Mouse (Mus musculus): ENCODE measurements around the gene Rfxap. TPM values are rescaled to one million over a fixed set of nuclear protein-coding genes. Genes with fewer than 3 reads are reported as not detected.

Rfxap gene
- polyA plus RNA-seq (2015; fragmentation: Nextera tagmentation; extraction: Ambion mirVana) = 35.7 and 42.9 TPM in 2 replicates

DNA sequence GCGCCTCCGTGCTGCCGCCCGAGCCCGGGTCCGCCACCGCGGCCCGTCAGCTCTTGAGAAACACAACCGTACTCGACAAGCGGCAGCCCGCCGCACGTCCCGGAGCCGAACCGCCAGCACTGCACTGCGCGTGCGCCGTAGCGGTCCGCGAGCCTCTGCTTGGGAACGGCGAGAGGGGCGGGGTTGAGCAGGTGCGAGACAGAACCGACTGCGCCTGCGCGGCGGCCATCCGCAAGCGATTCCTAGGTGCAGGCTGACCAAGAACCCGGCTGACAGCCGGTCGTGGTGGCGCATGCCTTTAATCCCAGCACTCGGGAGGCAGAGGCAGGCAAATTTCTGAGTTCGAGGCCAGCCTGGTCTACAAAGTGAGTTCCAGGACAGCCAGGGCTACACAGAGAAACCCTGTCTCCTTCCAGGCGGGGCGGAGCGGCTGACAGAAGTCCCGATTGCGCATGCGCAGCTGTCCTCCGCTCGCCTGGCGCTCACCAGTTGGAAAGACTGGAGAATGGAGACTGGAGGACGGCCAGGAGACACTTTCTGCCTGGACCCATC lies at the start of gene Rfxap:
Gene Rfxap (minus strand): TSS at position 126 of the 552 bp plus-strand sequence.
- Histone ChIP-seq H3K4me3 (replicated peaks) (peak within 1 kb of the TSS; percentile 71), H3K4me1 (peaks cover 11% of the 10 kb centered on the region), H3K9ac (peak within 1 kb of the TSS; percentile 82), H3K36me3 (0 out of 2 replicates have a peak, but pooled peaks cover 3% of the 10 kb centered on the region), H3K9me3 (no peaks in the 10 kb centered on the region), H3K27me3 (replicated peaks) (no peaks in the 10 kb centered on the region), H3K27ac (peak within 1 kb of the TSS; percentile 91), H3K4me2 (peak within 1 kb of the TSS; percentile 77)
- WGBS = under 1% methylated on average over 52 of the region's 52 CpGs
- peak; percentile 94 for ATAC-seq (ENCODE audit: insufficient read depth, low FRiP score, low read depth)

DNA sequence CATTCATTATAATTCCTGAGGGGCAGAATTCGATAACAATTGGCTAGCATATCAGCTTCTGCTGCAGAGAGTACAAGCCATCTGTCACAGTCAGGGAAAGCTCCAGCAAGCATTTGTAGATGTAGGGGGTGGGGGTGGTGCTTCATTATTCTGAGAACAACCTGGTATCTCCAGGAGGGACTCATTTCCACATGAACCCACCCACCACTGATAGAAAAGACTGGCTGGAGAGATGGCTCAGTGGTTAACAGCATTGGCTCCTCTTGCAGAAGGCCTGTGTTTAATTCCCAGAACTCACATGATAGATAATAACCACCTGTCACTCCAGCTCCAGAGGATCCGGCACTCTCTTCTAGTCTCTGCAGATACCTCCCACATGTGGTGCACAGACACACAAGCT lies 27.8 kb upstream of the Rfxap start:
- no peak for ATAC-seq (ENCODE audit: insufficient read depth, low FRiP score, low read depth)
- H3K27me3 ChIP-seq (replicated peaks) = no peaks in the 10 kb centered on the region

DNA sequence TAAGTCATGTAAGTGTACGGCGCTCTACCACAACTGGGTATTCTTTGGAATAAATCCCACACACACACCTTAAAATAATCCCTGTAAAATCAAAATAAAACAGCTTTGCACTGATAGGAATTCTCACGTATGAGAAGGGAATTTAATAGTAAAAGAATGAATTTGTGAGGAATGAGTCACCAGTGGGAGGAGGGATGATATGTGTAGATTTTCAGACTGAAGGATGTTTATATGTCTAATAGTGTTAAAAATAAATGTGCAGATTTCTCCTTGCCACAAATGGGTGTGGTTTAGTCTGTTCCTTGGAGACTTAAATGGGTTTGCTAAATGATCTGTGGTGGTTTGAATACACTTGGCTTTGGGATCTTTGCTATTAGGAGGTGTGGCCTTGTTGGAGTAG lies 24.9 kb upstream of the Rfxap start:
- Histone ChIP-seq H3K9me3 (no peaks in the 10 kb centered on the region), H3K4me2 (no peak overlapping the region), H3K4me3 (replicated peaks) (no peak overlapping the region), H3K4me1 (no peaks in the 10 kb centered on the region), H3K36me3 (no peaks in the 10 kb centered on the region), H3K27ac (no peak overlapping the region), H3K27me3 (replicated peaks) (no peaks in the 10 kb centered on the region), H3K9ac (no peak overlapping the region)
- WGBS = 82% methylated on average over 3 of the region's 3 CpGs
- no peak for ATAC-seq (ENCODE audit: insufficient read depth, low FRiP score, low read depth)

More for the DNA sequence above, 27.8 kb upstream of the Rfxap start:
- Histone ChIP-seq H3K4me3 (replicated peaks) (no peak overlapping the region), H3K27ac (no peak overlapping the region), H3K4me1 (no peaks in the 10 kb centered on the region), H3K4me2 (no peak overlapping the region), H3K36me3 (no peaks in the 10 kb centered on the region), H3K9ac (no peak overlapping the region), H3K9me3 (no peaks in the 10 kb centered on the region)
- 47% methylated on average over 2 of the region's 2 CpGs for WGBS

DNA sequence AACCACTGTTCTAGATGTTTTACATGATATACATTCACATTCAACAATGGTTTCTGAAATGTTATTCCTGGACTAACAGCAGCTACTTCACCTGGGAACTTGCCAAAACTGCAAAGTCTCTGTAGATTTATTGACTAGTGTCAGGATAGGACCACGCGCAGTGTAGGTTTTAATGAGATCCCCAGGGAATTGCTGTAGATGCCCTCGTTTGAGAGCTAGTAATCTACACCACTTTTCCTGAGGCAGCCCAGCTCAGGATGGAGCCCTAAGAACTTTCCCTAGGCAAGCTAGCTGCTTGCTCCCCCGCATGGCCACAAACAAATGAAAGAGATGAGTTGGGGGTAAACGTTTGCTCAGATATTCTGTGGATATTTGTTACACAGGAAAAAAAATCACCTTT lies 14.9 kb upstream of the Rfxap start:
- H3K27me3 ChIP-seq (replicated peaks) = no peaks in the 10 kb centered on the region
- H3K4me2 ChIP-seq = no peak overlapping the region
- H3K4me1 ChIP-seq = no peaks in the 10 kb centered on the region
- 64% methylated on average over 5 of the region's 5 CpGs for WGBS
- H3K9me3 ChIP-seq = no peaks in the 10 kb centered on the region
- no peak overlapping the region for H3K27ac ChIP-seq
- no peak overlapping the region for H3K4me3 ChIP-seq (replicated peaks)
- H3K36me3 ChIP-seq = no peaks in the 10 kb centered on the region
- no peak for ATAC-seq (ENCODE audit: insufficient read depth, low FRiP score, low read depth)
- no peak overlapping the region for H3K9ac ChIP-seq

DNA sequence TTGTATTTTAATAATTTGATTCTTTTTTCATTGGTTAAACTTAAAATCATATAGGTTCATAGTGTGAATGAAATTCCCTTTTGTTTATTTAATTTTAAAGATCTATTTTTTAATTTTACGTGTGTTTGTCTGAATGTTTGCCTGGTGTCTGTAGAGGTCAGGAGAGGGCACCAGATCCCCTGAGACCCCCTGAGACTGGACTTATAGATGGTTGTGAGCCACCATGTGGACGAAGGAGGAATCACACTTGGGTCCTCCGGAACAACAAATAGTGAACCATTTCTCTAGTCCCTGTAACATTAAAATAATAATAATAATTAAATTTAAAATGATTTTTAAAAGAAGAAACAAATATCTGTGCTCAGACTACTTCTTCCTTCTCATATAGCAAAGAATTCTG lies 7.7 kb upstream of the Rfxap start:
- no peaks in the 10 kb centered on the region for H3K36me3 ChIP-seq
- no peak for ATAC-seq (ENCODE audit: insufficient read depth, low FRiP score, low read depth)
- H3K4me2 ChIP-seq = no peak overlapping the region
- 20% methylated on average over 3 of the region's 3 CpGs for WGBS
- no peak overlapping the region for H3K9ac ChIP-seq
- no peak overlapping the region for H3K27ac ChIP-seq
- no peaks in the 10 kb centered on the region for H3K9me3 ChIP-seq
- no peaks in the 10 kb centered on the region for H3K27me3 ChIP-seq (replicated peaks)
- H3K4me3 ChIP-seq (replicated peaks) = no peak overlapping the region
- no peaks in the 10 kb centered on the region for H3K4me1 ChIP-seq

DNA sequence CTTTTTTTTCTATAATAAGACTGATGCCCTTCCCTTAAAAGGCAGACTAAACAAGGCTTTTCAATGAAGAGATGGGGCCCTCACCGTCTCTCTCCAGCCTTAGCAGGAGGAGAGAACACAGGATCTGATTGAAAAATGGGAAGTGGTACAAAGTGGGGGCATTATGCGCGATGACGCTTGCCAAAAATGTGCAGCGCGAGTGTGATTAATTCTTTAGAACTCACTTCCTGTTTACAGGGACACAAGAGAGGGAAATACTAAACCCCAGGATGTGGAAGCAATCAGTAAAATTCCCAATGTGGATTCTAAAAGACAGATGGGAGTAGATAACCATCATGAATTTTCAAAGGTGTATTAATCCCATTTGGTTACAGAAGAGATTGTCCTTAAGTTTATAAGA lies 7.0 kb upstream of the Rfxap start:
- Histone ChIP-seq H3K9me3 (no peaks in the 10 kb centered on the region), H3K4me2 (no peak overlapping the region), H3K27ac (no peak overlapping the region), H3K27me3 (replicated peaks) (no peaks in the 10 kb centered on the region), H3K9ac (no peak overlapping the region), H3K4me3 (replicated peaks) (no peak overlapping the region), H3K36me3 (no peaks in the 10 kb centered on the region), H3K4me1 (no peaks in the 10 kb centered on the region)
- 56% methylated on average over 6 of the region's 6 CpGs for WGBS
- ATAC-seq (ENCODE audit: insufficient read depth, low FRiP score, low read depth) = no peak

DNA sequence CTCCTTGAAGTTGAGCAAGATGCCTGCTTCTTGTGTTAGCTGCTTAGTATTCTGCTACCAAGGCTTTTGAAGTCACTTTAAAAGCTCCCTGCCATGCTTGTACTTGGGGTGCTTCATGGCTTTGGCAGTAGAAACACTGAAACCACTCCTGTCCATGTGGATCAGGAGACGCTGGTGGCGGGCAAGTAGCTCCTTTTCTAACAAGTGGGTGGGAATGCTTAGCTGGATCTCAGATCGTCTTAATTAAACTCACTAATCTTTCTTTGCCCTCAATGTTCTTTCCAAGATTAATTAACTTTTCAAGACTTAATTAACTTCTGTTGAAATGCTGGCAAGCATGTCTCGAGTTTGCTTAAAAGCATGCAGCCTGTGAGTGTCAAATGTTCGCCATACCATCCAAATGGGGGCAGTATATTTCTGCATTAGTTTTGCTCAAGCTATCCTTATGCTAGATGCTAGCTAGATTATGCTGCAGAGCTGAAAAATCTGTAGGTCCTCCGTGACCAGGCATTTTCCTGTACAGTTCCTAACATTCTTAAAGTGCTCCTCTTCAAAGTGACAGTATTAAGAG lies 5.9 kb upstream of the Rfxap start:
- no peaks in the 10 kb centered on the region for H3K4me1 ChIP-seq
- no peaks in the 10 kb centered on the region for H3K9me3 ChIP-seq
- no peak for ATAC-seq (ENCODE audit: insufficient read depth, low FRiP score, low read depth)
- H3K27me3 ChIP-seq (replicated peaks) = no peaks in the 10 kb centered on the region
- H3K4me2 ChIP-seq = no peak overlapping the region
- H3K9ac ChIP-seq = no peak overlapping the region
- H3K36me3 ChIP-seq = no peaks in the 10 kb centered on the region
- no peak overlapping the region for H3K4me3 ChIP-seq (replicated peaks)
- no peak overlapping the region for H3K27ac ChIP-seq
- WGBS = 70% methylated on average over 6 of the region's 6 CpGs

DNA sequence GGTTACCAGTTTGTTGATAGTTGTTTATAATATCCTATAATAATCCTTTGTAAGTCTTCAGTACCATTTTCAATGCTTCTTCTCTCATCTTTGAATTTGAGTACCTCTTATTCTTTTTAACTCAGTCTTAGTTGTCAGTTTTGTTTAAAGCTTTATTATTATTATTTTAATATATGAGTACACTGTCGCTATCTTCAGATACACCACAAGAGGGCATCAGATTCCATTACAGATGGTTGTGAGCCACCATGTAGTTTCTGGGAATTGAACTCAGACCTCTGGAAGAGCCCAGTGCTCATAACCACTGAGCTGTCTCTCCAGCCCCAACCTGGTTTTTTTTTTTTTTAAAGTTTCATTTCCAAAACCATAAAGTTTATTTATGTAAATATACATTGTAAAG lies 4.0 kb upstream of the Rfxap start:
- no peak overlapping the region for H3K4me3 ChIP-seq (replicated peaks)
- H3K27me3 ChIP-seq (replicated peaks) = no peaks in the 10 kb centered on the region
- no peak overlapping the region for H3K9ac ChIP-seq
- 0 out of 2 replicates have a peak, but pooled peaks cover 4% of the 10 kb centered on the region for H3K4me1 ChIP-seq
- H3K27ac ChIP-seq = no peak overlapping the region
- no peak overlapping the region for H3K4me2 ChIP-seq
- H3K9me3 ChIP-seq = no peaks in the 10 kb centered on the region
- 52% methylated on average over 1 of the region's 1 CpGs for WGBS
- H3K36me3 ChIP-seq = no peaks in the 10 kb centered on the region
- no peak for ATAC-seq (ENCODE audit: insufficient read depth, low FRiP score, low read depth)

DNA sequence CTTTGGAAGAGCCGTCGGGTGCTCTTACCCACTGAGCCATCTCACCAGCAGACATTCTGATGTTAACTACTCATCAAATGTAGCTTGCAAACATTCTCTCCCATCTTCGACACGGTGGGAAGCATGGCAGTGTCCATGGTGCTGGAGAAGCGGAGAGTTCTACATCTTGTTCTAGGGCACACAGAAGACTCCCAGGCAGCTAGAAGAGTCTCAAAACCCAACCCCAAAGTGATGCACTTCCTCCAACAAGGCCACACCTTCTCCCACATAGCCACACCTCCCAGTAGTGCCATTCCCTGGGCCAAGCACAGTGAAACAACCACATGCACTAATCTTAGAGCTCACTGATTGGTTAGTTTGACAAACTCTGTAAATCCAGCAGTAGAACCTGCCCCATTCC lies 1.5 kb upstream of the Rfxap start:
- Histone ChIP-seq H3K4me3 (replicated peaks) (no peak overlapping the region), H3K27me3 (replicated peaks) (no peaks in the 10 kb centered on the region), H3K4me2 (no peak overlapping the region), H3K36me3 (no peaks in the 10 kb centered on the region), H3K27ac (no peak overlapping the region), H3K9me3 (no peaks in the 10 kb centered on the region), H3K9ac (no peak overlapping the region), H3K4me1 (peaks cover 11% of the 10 kb centered on the region)
- no peak for ATAC-seq (ENCODE audit: insufficient read depth, low FRiP score, low read depth)
- WGBS = 45% methylated on average over 5 of the region's 5 CpGs

DNA sequence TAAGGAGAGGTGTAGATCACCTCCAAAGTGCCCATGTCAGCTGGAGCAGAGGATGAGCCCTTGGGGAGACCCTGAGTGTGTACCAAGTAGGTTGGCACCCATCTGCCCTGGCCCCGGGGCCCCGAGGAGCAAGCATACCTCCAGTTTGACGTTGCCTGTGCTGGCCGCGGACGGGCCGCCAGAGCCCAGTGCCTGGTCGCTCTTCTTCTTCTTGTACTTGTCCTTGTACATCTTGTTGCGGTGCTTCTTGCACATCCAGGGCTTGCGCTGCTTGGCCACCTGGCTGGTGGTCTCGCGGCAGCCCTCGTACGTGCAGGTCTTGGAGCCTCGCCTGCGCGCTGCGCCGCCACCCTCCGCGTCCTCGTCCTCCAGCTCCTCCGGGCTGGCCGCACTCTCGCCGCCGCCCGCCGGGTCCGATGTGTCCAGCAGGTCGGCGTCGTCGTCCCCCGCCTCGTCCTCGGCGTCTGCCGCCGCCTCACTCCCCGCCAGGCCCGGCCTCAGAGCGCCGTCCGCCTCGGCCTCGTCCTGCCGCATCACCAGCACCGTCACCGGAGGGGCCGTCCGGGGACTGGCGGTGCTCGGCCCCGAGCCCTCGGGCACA lies 430 bp downstream of the Rfxap start:
- WGBS = 0% methylated on average over 56 of the region's 56 CpGs
- H3K9me3 ChIP-seq = no peaks in the 10 kb centered on the region
- peak overlapping the region; percentile 71 for H3K4me3 ChIP-seq (replicated peaks)
- H3K27ac ChIP-seq = peak overlapping the region; percentile 91
- H3K27me3 ChIP-seq (replicated peaks) = no peaks in the 10 kb centered on the region
- H3K9ac ChIP-seq = peak overlapping the region; percentile 82
- ATAC-seq (ENCODE audit: insufficient read depth, low FRiP score, low read depth) = peak; percentile 73
- H3K36me3 ChIP-seq = 0 out of 2 replicates have a peak, but pooled peaks cover 3% of the 10 kb centered on the region
- peak overlapping the region; percentile 77 for H3K4me2 ChIP-seq
- peaks cover 11% of the 10 kb centered on the region for H3K4me1 ChIP-seq

DNA sequence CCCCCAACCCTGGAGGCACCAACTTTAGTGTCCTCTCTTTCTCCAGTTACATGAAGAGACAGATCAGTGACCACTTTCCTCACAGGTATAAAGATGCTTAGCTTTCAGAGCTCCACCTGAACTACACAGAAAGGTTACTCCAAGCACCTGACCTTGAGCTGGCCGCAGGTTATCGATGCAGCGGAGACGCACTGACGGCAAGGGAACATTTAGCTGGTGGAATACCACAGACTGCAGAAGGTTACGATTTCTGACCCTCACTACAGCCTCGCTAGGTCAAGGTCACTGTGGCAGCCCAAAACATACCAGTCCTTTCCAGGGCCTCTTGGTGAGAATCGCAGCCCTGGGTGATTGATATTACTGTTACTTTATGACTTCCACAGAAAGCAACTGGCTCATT lies 3.9 kb downstream of the Rfxap start:
- 90% methylated on average over 8 of the region's 8 CpGs for WGBS
- H3K4me1 ChIP-seq = peaks cover 11% of the 10 kb centered on the region

DNA sequence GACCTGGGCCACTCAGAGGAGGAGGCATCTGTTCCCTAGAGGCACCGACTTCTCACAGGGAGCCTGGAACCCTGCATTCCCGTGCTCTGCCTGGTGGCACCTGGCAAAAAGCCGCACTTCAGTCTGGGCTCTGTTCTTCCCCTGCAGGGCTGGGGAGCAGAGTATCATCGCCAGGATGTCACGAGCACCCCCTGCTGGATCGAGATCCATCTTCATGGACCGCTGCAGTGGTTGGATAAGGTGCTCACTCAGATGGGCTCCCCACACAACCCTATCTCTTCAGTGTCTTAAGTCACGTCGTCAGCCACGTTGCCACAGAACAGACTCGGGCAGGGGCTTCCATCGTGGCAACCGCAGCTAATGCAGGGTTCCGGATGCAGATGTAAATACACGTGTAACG lies 10.4 kb downstream of the Rfxap start:
- Histone ChIP-seq H3K27me3 (replicated peaks) (no peaks in the 10 kb centered on the region), H3K4me2 (0 out of 2 replicates have a peak overlapping the region, but pooled peaks have one; percentile 5), H3K36me3 (no peaks in the 10 kb centered on the region), H3K27ac (no peak overlapping the region), H3K9me3 (no peaks in the 10 kb centered on the region), H3K9ac (no peak overlapping the region), H3K4me1 (no peaks in the 10 kb centered on the region), H3K4me3 (replicated peaks) (no peak overlapping the region)
- ATAC-seq (ENCODE audit: insufficient read depth, low FRiP score, low read depth) = peak; percentile 77; the same call in 1 of the 2 replicates
- WGBS = 27% methylated on average over 16 of the region's 16 CpGs

More for the DNA sequence above, 3.9 kb downstream of the Rfxap start:
- 0 out of 2 replicates have a peak, but pooled peaks cover 3% of the 10 kb centered on the region for H3K36me3 ChIP-seq
- no peaks in the 10 kb centered on the region for H3K9me3 ChIP-seq
- ATAC-seq (ENCODE audit: insufficient read depth, low FRiP score, low read depth) = no peak
- H3K4me2 ChIP-seq = no peak overlapping the region
- H3K9ac ChIP-seq = no peak overlapping the region
- H3K27me3 ChIP-seq (replicated peaks) = no peaks in the 10 kb centered on the region
- H3K27ac ChIP-seq = no peak overlapping the region
- H3K4me3 ChIP-seq (replicated peaks) = no peak overlapping the region
